Mouse (Mus musculus): Measurements from ENCODE around the gene Ripor2. TPM values are rescaled to one million over a fixed set of nuclear protein-coding genes. Genes with fewer than 3 reads are reported as not detected.

The Ripor2 gene
- polyA plus RNA-seq, 1 experiment from 2014 or later: 2.7 TPM

DNA sequence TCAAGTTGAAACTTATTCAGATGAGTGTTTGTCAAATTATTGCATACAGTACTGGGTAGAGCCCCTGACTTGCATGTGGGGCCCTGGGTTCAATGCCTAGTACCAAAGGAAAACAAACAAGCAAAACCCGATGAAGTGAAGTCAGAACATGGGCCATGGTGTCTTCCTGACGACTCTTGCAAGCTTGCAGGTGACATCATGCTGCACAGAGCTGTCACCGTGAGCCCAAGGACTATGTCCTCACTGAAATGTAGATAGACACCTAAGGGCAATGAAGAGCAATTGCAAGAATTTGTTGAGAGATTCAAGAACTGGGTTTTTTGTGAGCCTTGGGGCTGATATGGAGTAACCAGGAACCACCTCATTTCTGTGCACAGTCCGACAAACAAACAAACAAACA lies 84.8 kb downstream of the Ripor2 start:
- no peaks in the 10 kb centered on the region for H3K36me3 ChIP-seq
- no peak for ATAC-seq (ENCODE audit: insufficient read depth, low FRiP score, low read depth)
- no peak overlapping the region for H3K4me3 ChIP-seq (replicated peaks)
- no peak overlapping the region for H3K9ac ChIP-seq
- no peak overlapping the region for H3K27ac ChIP-seq
- WGBS: 76% methylated on average over 4 of the region's 4 CpGs
- no peak overlapping the region for H3K4me2 ChIP-seq
- H3K4me1 ChIP-seq: no peaks in the 10 kb centered on the region
- H3K9me3 ChIP-seq: no peaks in the 10 kb centered on the region
- no peaks in the 10 kb centered on the region for H3K27me3 ChIP-seq (replicated peaks)

DNA sequence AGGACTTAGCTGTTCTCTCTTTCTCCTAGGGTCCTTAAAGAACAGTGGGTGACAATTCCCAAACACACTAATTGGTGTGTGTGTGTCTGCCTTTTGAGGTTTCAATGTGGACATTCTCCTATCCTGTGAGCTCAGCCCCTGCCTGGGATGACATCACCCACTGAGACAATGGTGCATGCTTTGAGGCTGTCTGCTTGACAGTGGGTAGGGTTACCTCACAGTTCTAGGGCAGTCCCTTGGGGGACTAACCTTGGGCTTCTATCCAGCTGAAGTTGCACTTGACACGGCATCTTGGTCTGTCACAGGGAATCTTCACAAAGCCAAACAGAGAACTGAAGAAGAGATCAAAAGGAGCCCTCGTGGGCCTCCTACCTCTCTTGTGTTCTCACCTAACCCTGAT lies 86.6 kb downstream of the Ripor2 start:
- no peaks in the 10 kb centered on the region for H3K4me1 ChIP-seq
- H3K27ac ChIP-seq: no peak overlapping the region
- no peak overlapping the region for H3K4me3 ChIP-seq (replicated peaks)
- H3K9me3 ChIP-seq: no peaks in the 10 kb centered on the region
- no peaks in the 10 kb centered on the region for H3K27me3 ChIP-seq (replicated peaks)
- whole genome bisulfite sequencing: 44% methylated on average over 2 of the region's 2 CpGs
- H3K36me3 ChIP-seq: no peaks in the 10 kb centered on the region
- no peak for ATAC-seq (ENCODE audit: insufficient read depth, low FRiP score, low read depth)
- H3K4me2 ChIP-seq: no peak overlapping the region
- H3K9ac ChIP-seq: no peak overlapping the region

DNA sequence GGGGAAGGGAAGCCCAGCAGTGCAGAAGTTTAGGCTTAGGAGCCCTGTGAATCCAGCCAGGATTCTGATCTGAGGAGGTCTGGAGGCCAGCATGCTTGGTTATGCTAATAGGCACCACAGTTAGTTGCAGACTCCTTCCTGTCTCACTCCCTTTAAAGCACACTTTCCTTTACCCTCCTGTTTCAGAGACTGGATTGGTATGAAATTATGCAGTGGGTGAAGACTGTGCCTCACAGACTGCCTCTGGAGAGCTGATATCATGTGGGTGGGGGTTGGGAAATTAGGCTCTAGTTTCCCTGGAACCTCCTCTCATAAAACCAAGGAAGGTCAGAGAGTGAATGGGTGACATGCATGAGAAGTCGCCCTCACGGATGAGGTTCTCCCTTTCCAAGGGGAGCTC lies 88.7 kb downstream of the Ripor2 start:
- Histone ChIP-seq H3K27me3 (replicated peaks) (no peaks in the 10 kb centered on the region), H3K27ac (no peak overlapping the region), H3K9me3 (no peaks in the 10 kb centered on the region), H3K36me3 (no peaks in the 10 kb centered on the region), H3K4me1 (no peaks in the 10 kb centered on the region), H3K4me3 (replicated peaks) (no peak overlapping the region), H3K9ac (no peak overlapping the region), H3K4me2 (no peak overlapping the region)
- 92% methylated on average over 2 of the region's 2 CpGs for WGBS
- no peak for ATAC-seq (ENCODE audit: insufficient read depth, low FRiP score, low read depth)

DNA sequence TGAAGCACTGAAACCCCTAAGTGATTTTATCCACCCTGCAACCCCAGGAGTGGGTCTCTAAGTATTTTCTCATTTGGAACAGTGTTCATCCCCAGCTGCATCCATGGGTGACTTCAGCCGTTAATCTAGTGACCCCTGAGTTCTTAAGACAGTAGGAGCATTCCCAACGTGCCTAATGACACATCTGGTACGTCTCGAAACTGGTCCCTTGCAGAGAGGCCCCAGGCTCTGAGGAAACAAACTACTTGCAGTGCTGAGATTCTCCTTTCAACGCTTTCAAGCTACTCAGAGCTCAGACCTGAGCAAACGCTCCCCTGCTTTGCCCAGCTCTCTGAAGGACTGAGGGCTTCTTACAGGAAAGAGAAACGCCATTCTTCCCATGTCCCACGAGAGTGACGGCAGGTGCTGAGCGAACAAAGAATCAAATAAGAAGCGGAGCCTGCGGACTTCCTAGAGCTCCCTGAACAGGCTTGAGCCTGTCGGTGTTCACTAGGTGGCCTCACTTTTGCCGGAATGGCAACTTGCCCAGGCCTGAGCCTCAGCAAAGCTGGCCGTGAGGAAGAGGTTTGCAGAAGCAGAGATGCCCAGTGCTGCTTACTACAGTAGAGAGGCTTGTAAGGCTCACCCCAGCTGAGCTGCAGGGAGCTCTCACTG lies 97.2 kb downstream of the Ripor2 start:
- 43% methylated on average over 15 of the region's 15 CpGs for WGBS
- H3K36me3 ChIP-seq: no peaks in the 10 kb centered on the region

DNA sequence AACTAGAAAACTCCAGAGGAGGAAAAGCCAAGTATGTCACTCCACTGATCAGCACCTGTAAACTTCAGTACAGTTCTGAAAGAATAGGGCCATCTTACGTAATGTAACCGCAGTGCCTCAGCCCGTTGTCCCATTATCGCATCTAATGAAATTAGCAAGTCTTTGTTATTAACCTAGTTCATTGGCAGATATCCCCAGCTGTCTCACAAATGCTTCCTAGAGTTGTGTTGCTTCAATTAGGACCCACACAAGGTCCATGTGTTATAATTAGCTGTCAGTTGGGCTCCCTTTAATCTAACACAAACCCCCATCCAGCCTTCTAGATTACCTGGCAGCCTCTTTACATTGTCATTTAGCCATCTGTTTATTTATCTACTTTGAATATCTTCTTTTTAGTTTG lies 99.0 kb downstream of the Ripor2 start:
- 95% methylated on average over 4 of the region's 4 CpGs for WGBS
- H3K36me3 ChIP-seq: no peaks in the 10 kb centered on the region
- H3K27me3 ChIP-seq (replicated peaks): no peaks in the 10 kb centered on the region
- H3K9me3 ChIP-seq: no peaks in the 10 kb centered on the region
- no peak overlapping the region for H3K27ac ChIP-seq
- ATAC-seq (ENCODE audit: insufficient read depth, low FRiP score, low read depth): no peak
- H3K4me2 ChIP-seq: no peak overlapping the region
- H3K4me3 ChIP-seq (replicated peaks): no peak overlapping the region
- H3K9ac ChIP-seq: no peak overlapping the region
- H3K4me1 ChIP-seq: no peaks in the 10 kb centered on the region

More for the DNA sequence above, 97.2 kb downstream of the Ripor2 start:
- Histone ChIP-seq H3K4me3 (replicated peaks) (no peak overlapping the region), H3K27ac (no peak overlapping the region), H3K4me2 (peak overlapping the region; percentile 22; the same call in 1 of the 2 replicates), H3K4me1 (no peaks in the 10 kb centered on the region), H3K27me3 (replicated peaks) (no peaks in the 10 kb centered on the region), H3K9me3 (no peaks in the 10 kb centered on the region), H3K9ac (no peak overlapping the region)
- ATAC-seq (ENCODE audit: insufficient read depth, low FRiP score, low read depth): no peak

DNA sequence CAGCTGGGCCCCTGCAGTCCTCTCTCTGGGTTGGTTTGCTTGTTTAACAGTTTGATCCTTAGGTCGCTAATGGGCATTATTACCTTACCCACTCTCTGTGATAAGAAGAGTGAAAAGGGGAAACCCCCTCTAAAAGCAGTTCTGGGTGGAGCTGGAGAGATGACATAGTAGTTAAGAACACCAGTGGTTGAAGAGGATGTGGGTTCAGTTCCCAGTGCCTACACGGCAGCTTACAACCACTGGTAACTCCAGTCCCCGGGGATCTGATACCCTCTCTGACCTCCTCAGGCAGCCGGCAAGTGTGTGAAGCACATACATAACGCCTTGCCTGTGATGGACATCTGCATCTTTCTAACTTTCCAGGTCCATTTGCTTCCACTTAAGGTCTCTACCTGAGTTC lies 100.4 kb downstream of the Ripor2 start:
- Histone ChIP-seq H3K27me3 (replicated peaks) (no peaks in the 10 kb centered on the region), H3K4me3 (replicated peaks) (no peak overlapping the region), H3K9ac (no peak overlapping the region), H3K4me2 (no peak overlapping the region), H3K27ac (no peak overlapping the region), H3K36me3 (no peaks in the 10 kb centered on the region), H3K4me1 (no peaks in the 10 kb centered on the region), H3K9me3 (no peaks in the 10 kb centered on the region)
- WGBS: 70% methylated on average over 5 of the region's 5 CpGs
- no peak for ATAC-seq (ENCODE audit: insufficient read depth, low FRiP score, low read depth)

DNA sequence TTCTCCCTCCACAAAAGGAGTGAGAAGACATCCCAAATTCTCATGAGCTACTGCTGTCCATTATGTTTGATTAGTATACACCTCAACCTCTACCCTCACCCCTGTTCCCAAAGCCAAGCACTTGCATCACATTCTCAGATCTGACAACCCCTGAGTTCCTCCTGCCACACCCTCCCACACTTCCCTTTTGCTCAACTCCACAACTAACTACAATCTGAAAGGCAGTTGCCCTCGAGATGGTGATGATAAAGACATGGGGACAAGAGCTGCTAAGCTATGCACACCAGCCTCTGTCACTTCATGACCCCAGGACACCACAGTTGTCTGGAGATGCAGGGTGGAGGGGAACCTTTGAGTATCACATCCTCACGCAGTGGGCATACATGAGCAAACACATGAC lies 102.5 kb downstream of the Ripor2 start:
- H3K36me3 ChIP-seq: no peaks in the 10 kb centered on the region
- WGBS: 71% methylated on average over 2 of the region's 2 CpGs
- H3K4me3 ChIP-seq (replicated peaks): no peak overlapping the region
- no peak overlapping the region for H3K27ac ChIP-seq
- H3K9me3 ChIP-seq: no peaks in the 10 kb centered on the region
- ATAC-seq (ENCODE audit: insufficient read depth, low FRiP score, low read depth): no peak
- no peak overlapping the region for H3K9ac ChIP-seq
- H3K4me1 ChIP-seq: no peaks in the 10 kb centered on the region
- H3K4me2 ChIP-seq: no peak overlapping the region
- H3K27me3 ChIP-seq (replicated peaks): no peaks in the 10 kb centered on the region

DNA sequence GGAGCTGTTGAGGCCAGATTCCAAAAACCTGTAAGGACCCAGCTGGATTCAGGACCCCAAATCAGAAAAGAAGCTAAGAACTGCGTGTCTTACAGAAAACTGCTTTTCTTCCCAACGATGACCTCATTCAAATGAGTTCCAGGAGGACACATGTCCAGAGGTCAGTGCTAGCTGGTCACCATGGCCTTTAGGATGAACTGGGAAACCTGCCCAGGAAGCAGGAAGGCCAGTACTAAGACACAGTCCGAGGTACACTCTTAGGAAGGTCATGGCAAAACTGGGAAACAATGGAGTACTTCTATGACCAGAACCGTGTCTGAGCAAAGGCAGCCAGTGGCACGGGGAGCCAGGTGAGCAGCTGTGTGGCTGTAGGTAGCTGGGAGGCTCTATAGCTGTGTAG lies 103.9 kb downstream of the Ripor2 start:
- no peaks in the 10 kb centered on the region for H3K9me3 ChIP-seq
- no peak for ATAC-seq (ENCODE audit: insufficient read depth, low FRiP score, low read depth)
- H3K4me2 ChIP-seq: no peak overlapping the region
- H3K27ac ChIP-seq: no peak overlapping the region
- WGBS: 65% methylated on average over 5 of the region's 5 CpGs
- H3K9ac ChIP-seq: no peak overlapping the region
- no peaks in the 10 kb centered on the region for H3K27me3 ChIP-seq (replicated peaks)
- H3K36me3 ChIP-seq: no peaks in the 10 kb centered on the region
- no peak overlapping the region for H3K4me3 ChIP-seq (replicated peaks)
- H3K4me1 ChIP-seq: no peaks in the 10 kb centered on the region

DNA sequence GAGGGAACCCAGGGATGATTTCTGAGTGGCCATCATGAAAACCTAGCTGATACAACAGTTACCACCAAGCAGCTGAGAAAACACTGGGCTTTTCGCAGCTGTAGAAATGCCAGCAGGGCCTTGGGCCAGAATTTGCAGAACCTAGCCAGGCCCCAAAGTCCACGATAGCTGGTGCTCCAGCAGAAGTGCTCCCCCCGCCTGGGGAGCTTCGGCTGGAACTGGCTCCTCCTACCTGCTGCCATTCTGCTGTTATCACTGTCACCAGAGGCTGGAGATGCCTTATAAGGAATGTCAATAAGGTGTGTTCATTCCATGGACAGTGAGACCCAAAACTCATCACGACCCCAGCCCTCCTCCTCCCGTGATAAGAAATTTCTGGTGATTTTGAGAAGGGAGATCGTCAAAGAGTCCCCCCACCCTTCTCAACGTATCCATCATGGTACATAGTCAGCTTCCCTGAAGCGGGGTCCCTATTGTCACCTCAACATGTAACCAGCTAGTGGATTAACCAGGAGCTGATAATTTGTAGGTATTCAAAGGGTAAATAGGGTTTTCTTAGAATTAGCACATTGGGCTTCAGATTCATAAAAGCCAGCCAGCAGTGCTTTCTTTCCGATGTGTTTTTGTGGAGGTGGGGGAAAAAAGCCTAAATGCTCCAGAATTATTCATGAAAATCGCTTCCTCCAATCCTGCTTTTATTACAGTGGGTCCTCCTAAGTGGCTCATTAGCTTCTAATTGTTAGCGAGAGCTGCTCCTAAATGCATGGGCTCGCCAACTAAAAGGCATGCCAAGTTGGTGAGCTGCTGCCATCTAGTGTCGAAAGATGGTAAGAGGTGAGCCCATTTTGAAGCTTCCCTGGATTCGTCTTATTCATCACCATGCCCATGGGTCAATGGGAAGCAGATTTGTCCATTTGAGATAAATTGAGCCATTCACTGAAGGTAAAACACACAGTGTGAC lies 105.0 kb downstream of the Ripor2 start:
- Histone ChIP-seq H3K4me3 (replicated peaks) (no peak overlapping the region), H3K27ac (no peak overlapping the region), H3K9ac (no peak overlapping the region), H3K36me3 (no peaks in the 10 kb centered on the region), H3K9me3 (no peaks in the 10 kb centered on the region), H3K4me2 (peak overlapping the region; percentile 39), H3K27me3 (replicated peaks) (no peaks in the 10 kb centered on the region), H3K4me1 (no peaks in the 10 kb centered on the region)
- ATAC-seq (ENCODE audit: insufficient read depth, low FRiP score, low read depth): no peak
- WGBS: 34% methylated on average over 15 of the region's 15 CpGs

DNA sequence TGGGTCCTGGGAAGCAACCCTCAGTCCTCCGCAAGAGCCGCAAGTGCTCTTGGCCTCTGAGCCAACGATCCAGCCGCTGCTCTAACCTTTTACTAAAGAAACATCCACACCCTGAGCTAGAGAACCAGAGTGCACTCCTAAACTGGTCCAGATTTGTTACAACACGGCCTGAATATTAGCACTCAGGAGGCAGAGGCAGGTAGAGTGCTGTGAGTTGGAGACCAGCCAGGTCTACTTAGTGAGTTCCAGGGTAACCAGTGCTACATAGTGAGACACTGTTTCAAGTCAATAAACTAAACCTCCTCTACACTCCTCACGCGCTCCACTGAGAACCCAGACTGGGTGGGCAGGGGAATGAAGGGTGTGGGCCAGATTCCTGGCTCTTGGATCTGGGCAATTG lies 111.3 kb downstream of the Ripor2 start:
- Histone ChIP-seq H3K36me3 (no peaks in the 10 kb centered on the region), H3K9me3 (no peaks in the 10 kb centered on the region), H3K4me2 (no peak overlapping the region), H3K4me3 (replicated peaks) (no peak overlapping the region), H3K9ac (no peak overlapping the region), H3K4me1 (no peaks in the 10 kb centered on the region), H3K27me3 (replicated peaks) (no peaks in the 10 kb centered on the region), H3K27ac (no peak overlapping the region)
- no peak for ATAC-seq (ENCODE audit: insufficient read depth, low FRiP score, low read depth)
- 84% methylated on average over 7 of the region's 7 CpGs for WGBS

DNA sequence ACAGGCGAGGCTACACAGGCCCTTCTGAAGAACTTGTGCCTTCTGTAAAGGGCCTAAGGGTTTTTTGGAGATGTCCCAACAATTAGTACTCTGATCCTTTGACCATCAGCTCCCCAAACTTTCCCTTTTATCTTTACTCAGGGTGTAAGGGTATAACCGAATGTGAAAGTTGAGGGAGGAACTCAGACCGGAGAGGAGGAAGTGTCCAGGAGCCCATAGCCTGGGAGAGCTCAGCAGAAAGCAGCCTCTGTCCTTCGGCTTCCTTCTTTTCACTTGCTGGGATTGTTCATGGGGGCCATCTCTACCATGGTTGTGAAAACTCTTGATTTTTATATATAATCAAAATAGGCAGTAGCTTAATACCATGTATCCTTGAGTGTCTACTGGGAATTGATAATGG lies 116.8 kb downstream of the Ripor2 start:
- Histone ChIP-seq H3K4me1 (no peaks in the 10 kb centered on the region), H3K36me3 (no peaks in the 10 kb centered on the region), H3K4me3 (replicated peaks) (no peak overlapping the region), H3K27ac (no peak overlapping the region), H3K4me2 (no peak overlapping the region), H3K9ac (no peak overlapping the region), H3K27me3 (replicated peaks) (no peaks in the 10 kb centered on the region), H3K9me3 (no peaks in the 10 kb centered on the region)
- ATAC-seq (ENCODE audit: insufficient read depth, low FRiP score, low read depth): no peak
- WGBS: 86% methylated on average over 4 of the region's 4 CpGs

DNA sequence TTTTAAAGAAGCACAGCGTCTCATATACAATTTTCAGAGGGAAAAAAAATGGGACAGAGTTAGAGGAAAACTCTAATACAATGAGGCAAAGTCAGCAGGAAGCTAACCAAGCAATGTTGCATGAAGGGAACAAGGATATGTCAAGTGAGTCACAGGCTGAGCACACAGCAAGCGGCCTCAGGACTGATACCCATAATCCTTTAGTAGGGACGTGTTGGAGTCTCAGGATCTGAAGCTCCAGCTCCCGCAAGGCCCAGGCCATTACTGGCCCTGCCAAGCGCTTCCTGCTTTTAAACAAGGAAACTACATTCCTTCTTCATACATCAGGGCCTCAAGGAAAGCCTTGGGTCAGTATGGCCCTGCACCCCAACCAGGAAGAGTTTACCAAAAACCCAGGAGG lies 120.1 kb downstream of the Ripor2 start:
- H3K9ac ChIP-seq: no peak overlapping the region
- H3K4me3 ChIP-seq (replicated peaks): no peak overlapping the region
- no peaks in the 10 kb centered on the region for H3K27me3 ChIP-seq (replicated peaks)
- H3K27ac ChIP-seq: no peak overlapping the region
- 75% methylated on average over 5 of the region's 5 CpGs for WGBS
- H3K4me1 ChIP-seq: no peaks in the 10 kb centered on the region
- no peaks in the 10 kb centered on the region for H3K9me3 ChIP-seq
- H3K4me2 ChIP-seq: no peak overlapping the region
- H3K36me3 ChIP-seq: no peaks in the 10 kb centered on the region
- no peak for ATAC-seq (ENCODE audit: insufficient read depth, low FRiP score, low read depth)

Data from stomach, embryonic 15.5 days (tissue).